Mouse (Mus musculus): ENCODE measurements at regions not wholly inside any gene's neighbourhood (a gene's known extent, or its start where the extent isn't known, plus 50 kb on each side); places are given as distances from the start of the nearest gene placed in this dataset.

DNA sequence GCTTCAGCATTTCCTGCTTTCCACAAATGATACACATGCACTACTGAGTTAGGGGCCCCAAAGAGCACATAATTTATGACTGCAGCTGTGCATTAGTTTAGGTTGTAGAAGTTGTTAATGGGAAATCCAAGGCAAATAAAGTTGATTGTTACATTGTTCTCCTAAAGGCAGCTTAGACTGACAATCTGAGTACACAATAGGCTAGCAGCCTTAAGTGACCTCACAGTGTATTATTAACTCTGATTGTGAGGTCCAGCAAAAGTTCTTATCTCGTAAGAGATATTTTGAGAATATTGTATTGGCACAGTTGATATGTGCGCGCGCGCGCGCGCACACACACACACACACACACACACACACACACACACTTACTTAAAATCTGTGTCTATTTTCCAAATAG is 70.5 kb upstream of the Yae1d1 start:
- CTCF ChIA-PET, result no interaction called here
- POLR2A ChIA-PET, result interaction anchor here in 1 of 4 experiments (0.7 kb wide), 1 partner anchor 180 kb away, joined by 3 read pairs; no protein-coding TSS in a partner anchor

DNA sequence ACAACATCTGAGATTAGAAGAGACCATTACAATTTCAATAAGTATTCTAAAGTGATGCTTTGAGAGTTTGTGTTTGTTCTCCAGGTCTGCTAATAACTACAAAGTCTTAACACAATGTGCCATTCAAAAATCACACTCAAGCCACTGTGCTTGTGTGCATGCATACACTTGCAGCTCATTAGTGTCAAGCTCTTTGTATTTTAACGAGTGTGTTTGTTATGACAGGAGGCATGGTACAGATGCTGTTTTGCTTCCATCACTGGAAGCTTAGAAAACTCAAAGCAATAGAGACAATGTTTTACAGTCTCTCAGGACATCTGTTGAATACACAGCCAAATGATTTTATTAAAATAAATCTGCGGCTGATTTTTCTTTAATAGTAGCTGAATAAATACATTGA is 67.1 kb upstream of the Yae1d1 start:
- POLR2A ChIA-PET, result no interaction called here
- CTCF ChIA-PET, result no interaction called here

DNA sequence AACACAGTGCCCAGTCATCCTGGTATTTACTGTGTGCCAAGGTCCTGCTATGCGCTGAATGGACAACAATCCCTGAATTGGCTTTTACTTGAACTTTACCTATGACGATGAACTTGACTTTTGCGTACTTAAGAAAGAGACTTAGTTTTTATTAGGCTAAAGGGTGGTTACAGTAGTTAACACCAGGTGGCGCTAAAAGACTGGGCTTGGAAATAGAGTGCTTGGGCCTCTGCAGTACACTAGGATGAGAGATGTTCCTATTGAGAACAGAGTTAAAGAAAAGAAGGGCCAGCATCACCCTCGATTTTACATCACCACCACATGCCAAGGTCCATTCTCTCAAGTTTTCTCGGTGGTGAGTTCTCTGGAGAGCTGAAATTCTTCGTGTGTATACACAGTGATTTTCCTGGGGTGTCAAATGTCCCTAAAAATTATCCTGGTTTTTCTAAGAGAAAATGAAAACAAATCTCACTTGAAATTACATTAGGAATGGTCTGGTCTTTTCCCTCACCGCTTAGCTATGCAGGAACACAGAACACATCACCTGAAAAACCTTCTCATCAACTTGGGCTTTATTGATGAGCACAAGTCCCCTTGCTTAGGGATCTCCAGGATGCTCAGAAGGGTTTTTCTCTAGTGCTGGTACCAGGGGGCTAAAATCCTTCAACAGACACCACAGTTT is 64.2 kb upstream of the Yae1d1 start:
- ChIA-PET CTCF (interaction anchor here in 3 of 4 experiments (0.6 to 1.9 kb wide), 5 partner anchors 69 to 753 kb away, joined by 3 to 9 read pairs (median 4); no protein-coding TSS in a partner anchor), POLR2A (interaction anchor here in 1 of 4 experiments (1.5 kb wide), 1 partner anchor 116 kb away, joined by 3 read pairs; no protein-coding TSS in a partner anchor)

DNA sequence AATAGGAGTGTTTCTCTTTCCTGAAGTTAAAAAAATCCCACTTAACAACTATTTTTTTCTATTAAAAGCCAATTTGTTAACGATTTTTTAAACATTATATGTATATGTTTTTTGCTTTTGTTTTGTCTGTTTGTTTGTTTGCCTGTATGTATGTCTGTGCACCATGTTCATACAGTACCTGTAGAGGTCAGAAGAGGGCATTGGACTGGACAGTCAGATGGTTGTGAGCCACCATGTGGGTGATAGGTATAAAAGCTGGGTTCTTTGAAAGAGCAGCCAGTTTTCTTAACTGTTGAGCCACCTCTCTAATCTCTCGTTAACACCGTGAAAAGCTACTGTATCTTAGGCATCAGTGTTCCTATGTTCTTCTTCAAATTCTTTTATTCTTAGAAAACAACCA is 63.7 kb upstream of the Yae1d1 start:
- POLR2A ChIA-PET, result interaction anchor here in 1 of 4 experiments (1.5 kb wide), 1 partner anchor 117 kb away, joined by 3 read pairs; no protein-coding TSS in a partner anchor
- CTCF ChIA-PET, result interaction anchor here in 3 of 4 experiments (0.6 to 1.9 kb wide), 3 partner anchors 136 to 753 kb away, joined by 3 to 9 read pairs (median 4); no protein-coding TSS in a partner anchor

DNA sequence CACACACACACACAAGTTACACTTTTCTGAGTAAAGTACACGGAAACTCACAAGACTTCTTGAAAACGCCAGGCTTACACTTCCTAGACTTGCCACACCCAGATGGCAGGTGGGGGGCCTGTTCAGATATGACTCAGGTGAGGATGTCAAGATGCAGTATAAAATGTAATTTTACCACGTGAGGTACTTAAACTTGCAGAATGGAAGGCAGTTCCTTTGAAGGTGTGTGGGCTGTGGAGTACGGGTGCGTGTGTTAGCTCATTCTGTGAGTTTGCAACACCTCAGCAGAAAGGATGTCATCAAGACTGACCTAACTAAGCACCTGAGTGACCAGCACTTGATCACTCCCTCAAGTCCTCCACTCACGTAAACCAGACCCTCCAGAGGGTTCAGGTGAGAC is 50.0 kb upstream of the Yae1d1 start:
- CTCF ChIA-PET, result no interaction called here
- POLR2A ChIA-PET, result no interaction called here
